Comparison of ENCODE assay signal across 12 mouse cellular contexts in the genomic region with DNA sequence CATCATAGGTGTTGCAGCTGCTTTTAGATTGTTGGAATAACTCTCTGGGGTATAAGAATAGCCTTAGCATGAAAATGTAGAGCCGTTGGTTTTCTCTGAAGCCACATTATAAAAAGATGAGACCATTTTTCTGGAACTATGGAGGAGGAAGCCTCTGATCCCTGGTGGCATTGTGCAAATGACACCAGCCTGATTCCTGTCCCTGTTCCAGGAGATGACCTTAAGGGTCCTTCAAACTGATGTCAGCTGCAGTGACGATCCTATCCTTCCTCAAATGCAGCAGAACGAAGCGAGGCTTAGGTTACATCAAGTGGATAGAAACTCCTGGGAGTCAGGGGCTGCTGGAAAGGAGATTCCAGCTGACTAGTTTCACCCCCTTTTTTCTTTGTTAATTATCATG. TPM values are rescaled to one million over a fixed set of nuclear protein-coding genes. Genes with fewer than 3 reads are reported as not detected.
DNase-seq lines count a peak whose midpoint lies in the region.
"Had no signal": no experiment of that assay in that cellular context is flagged by ENCODE, and none has a peak within 500 bp of the region (broad histone marks: within the 10 kb centered on the region; RNA-seq: fewer than 3 reads in every experiment).

No protein-coding gene starts in this region.

- peak; percentile 40 for DNase-seq in adrenal gland, adult 2 months
- no peak for DNase-seq in adrenal gland, postnatal 25 days
- DNase-seq in adrenal gland, postnatal 36 days: peak; percentile 30 to 39
- no peak for DNase-seq in adrenal gland, postnatal 10 days
- DNase-seq: adrenal gland, adult 8-10 months; cerebellum, adult 11 months; cerebellum, adult 18-20 months; cerebellum, adult 8-10 months; cerebellum, adult 9-11 months; cerebellum, postnatal 14 days; cerebellum, postnatal 36 days; embryo, embryonic 11 days had no signal

RNA-seq across cellular contexts. Expression of gene Frmd6, which starts 59.0 kb away (rescaled TPM):
- 10 to 100 TPM; 55.3 to 72.0 TPM for total RNA-seq in adrenal gland, adult 2 months (2021)
- polyA plus RNA-seq in adrenal gland, adult 2 months (2012; rRNA removed): 15.3 and 16.3 TPM in 2 replicates
- 46.7 and 48.9 TPM in 2 replicates for total RNA-seq in adrenal gland, postnatal 25 days (2021)
- 100 to 1,000 TPM in 1 of 2 experiments, 10 to 100 TPM in 1; 53.2 to 139 TPM for total RNA-seq in adrenal gland, postnatal 36 days (2021)
- 10 to 100 TPM; 32.0 to 38.6 TPM for total RNA-seq in adrenal gland, postnatal 10 days (2021)

Comparison
In these comparisons a context has a peak if more than half of its experiments do, and no peak if none do; other contexts are left out.
1. DNase-seq: peak in adrenal gland, adult 2 months (single experiment) and adrenal gland, postnatal 36 days (2 of 2); none in adrenal gland, postnatal 25 days (single experiment) and adrenal gland, postnatal 10 days (single experiment).